Mouse (Mus musculus) Patski (cell line): ENCODE results near the gene Gm960. TPM values are rescaled to one million over a fixed set of nuclear protein-coding genes. Genes with fewer than 3 reads are reported as not detected.

Source experiments
- ATAC-seq: fragments of 100-300 bp; one replicate; pipeline ENCODE4 v1.8.0; 2021
- CTCF ChIA-PET: fragments of 350-600 bp; sonication (Branson Sonifier 250); formaldehyde crosslinking; loops from one replicate; lab custom pipeline; 2022; ENCODE audit warnings: inconsistent platforms; lab: Charles Lee
- POLR2A ChIA-PET: fragments of 350-600 bp; sonication (Branson Sonifier 250); formaldehyde crosslinking; loops from one replicate; lab custom pipeline; 2022; ENCODE audit warnings: antibody characterized with exemption, inconsistent platforms; lab: Charles Lee
- DNase-seq: peaks from one replicate; pipeline ENCODE4 v3.0.0-alpha.2; 2011; ENCODE audit warnings: low read depth, low spot score
- H3K27me3 ChIP-seq: fragments of 371-371 bp; one replicate; pipeline ENCODE4 v1.5.1; 2021
- CTCF ChIP-seq: fragments of 100-300 bp; IDR thresholded peaks from one replicate; pipeline ENCODE4 v1.5.1; 2021
- in situ Hi-C: fragments of 300-500 bp; cut with MboI; formaldehyde crosslinking; loops from 3 replicates; pipeline ENCODE4 v1.11.1; 2018; ENCODE audit warnings: low pct_unique_long_range_greater_than_20kb, mixed read lengths
- polyA plus RNA-seq: library from polyadenylated mRNA; unstranded; gene quantifications from one replicate; pipeline ENCODE4 v1.2.3, GENCODE M21; 2021

The Gm960 gene
- polyA plus RNA-seq, 1 experiment from 2014 or later: 2.5 TPM

DNA sequence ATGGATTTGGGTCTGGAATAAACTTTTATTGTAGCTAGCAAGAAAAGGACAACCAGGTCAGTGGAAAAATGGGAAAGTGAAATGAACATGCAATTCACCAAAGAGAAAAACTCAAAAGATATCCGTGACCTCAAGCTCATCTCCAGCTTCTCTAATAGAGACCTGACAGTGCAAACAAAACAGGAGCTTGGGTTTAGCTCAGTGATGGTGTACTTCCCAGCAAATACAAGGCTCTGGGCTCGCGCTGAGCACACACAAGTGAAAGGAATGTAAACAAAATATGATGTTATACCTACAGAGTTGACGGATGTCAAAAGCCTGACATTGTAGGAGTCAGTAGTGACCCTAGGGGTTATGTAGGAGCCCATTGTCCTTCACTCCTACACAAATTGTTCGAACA lies 119.2 kb downstream of the Gm960 start:
- DNase-seq (no peak), ATAC-seq (no peak)
- POLR2A ChIA-PET: no interaction called here
- in situ Hi-C loops: no loop called here
- TF ChIP-seq CTCF: no peak
- CTCF ChIA-PET: interaction anchor here (1.8 kb wide), 1 partner anchor 87 kb away, joined by 3 read pairs; no protein-coding TSS in a partner anchor
- no peaks in the 10 kb centered on the region for H3K27me3 ChIP-seq

DNA sequence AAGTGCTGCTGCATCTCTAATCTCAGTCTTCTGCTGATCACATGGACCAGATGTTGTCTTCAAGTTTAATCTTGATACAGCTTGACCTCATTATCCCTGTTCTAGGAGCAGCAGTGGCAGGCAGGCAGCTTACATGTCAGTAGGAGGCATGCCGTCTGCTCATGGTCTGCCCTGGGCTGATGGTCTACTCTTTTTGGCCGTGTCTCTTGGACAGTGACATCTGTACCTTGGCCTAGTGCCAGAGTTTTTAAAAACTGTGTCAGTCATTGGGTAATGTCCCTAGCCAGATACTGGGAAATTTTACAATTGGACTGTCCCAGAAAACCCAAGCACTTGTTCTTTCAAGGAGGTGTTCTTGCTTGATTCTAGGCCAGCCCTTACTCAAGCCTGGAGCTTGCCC lies 119.7 kb downstream of the Gm960 start:
- no peak for TF ChIP-seq CTCF
- in situ Hi-C loops: no loop called here
- CTCF ChIA-PET: interaction anchor here (1.5 to 1.8 kb wide), 2 partner anchors 8 to 86 kb away, joined by 3 read pairs; no protein-coding TSS in a partner anchor
- H3K27me3 ChIP-seq: no peaks in the 10 kb centered on the region
- ATAC-seq: no peak
- DNase-seq: no peak
- POLR2A ChIA-PET: no interaction called here

Other genes starting within 250 kb of the Gm960 start
- gene Syt12, start 221.2 kb downstream of the Gm960 start, polyA plus RNA-seq: 25.2 TPM
- gene 2010003K11Rik, start 200.1 kb downstream of the Gm960 start, polyA plus RNA-seq: 0.05 TPM
- gene Pcx, start 188.2 kb downstream of the Gm960 start, polyA plus RNA-seq: 21.5 TPM
- 46.6 TPM for gene Lrfn4, start 83.0 kb downstream of the Gm960 start, polyA plus RNA-seq
- 45.5 TPM for gene Rce1, start 73.0 kb downstream of the Gm960 start, polyA plus RNA-seq
- gene Sptbn2, start 12.5 kb upstream of the Gm960 start, polyA plus RNA-seq: 1.0 TPM
- gene Rbm4b, start 57.8 kb upstream of the Gm960 start, polyA plus RNA-seq: 19.3 TPM
- gene Rbm4, start 95.2 kb upstream of the Gm960 start, polyA plus RNA-seq: 42.3 TPM
- gene Gm21992, start 112.9 kb upstream of the Gm960 start, polyA plus RNA-seq: 9.9 TPM
- 36.5 TPM for gene Rbm14, start 113.0 kb upstream of the Gm960 start, polyA plus RNA-seq
- gene Ccs, start 140.7 kb upstream of the Gm960 start, polyA plus RNA-seq: 133 TPM
- gene Ccdc87, start 140.7 kb upstream of the Gm960 start, polyA plus RNA-seq: 0.26 TPM
- gene Ctsf, start 156.5 kb upstream of the Gm960 start, polyA plus RNA-seq: 79.4 TPM
- 0.10 TPM for gene Actn3, start 179.2 kb upstream of the Gm960 start, polyA plus RNA-seq
- gene Zdhhc24, start 180.0 kb upstream of the Gm960 start, polyA plus RNA-seq: 17.2 TPM
- 20.3 TPM for gene Bbs1, start 208.0 kb upstream of the Gm960 start, polyA plus RNA-seq
- gene Dpp3, start 229.6 kb upstream of the Gm960 start, polyA plus RNA-seq: 91.0 TPM
- gene Peli3, start 244.5 kb upstream of the Gm960 start, polyA plus RNA-seq: 7.4 TPM